Mouse (Mus musculus) heart, adult 2 months (tissue): Measurements from ENCODE around the gene Kcnh1. TPM values are rescaled to one million over a fixed set of nuclear protein-coding genes. Genes with fewer than 3 reads are reported as not detected.

ENCODE experiments used
- DNase-seq, 2 experiments: peaks; one replicate each; pipeline ENCODE4 v3.0.0; 2021
- H3K27ac ChIP-seq: fragments of 200-600 bp; 2 replicates; pipeline ENCODE4 v1.8.1; 2022
- H3K27me3 ChIP-seq: fragments of 200-500 bp; 2 replicates; pipeline ENCODE4 v1.6.1; 2012; ENCODE audit warnings: mild to moderate bottlenecking, low read length, inconsistent platforms, mixed read lengths; ENCODE audit not compliant: control insufficient read depth, insufficient read depth
- H3K36me3 ChIP-seq: fragments of 200-500 bp; 2 replicates; pipeline ENCODE4 v1.6.1; 2012; ENCODE audit warnings: low read length, inconsistent platforms; ENCODE audit not compliant: control insufficient read depth, insufficient read depth
- H3K4me1 ChIP-seq: fragments of 200-500 bp; 2 replicates; pipeline ENCODE4 v1.6.1; 2011; ENCODE audit warnings: low read length; ENCODE audit not compliant: control insufficient read depth, insufficient read depth
- H3K4me3 ChIP-seq: fragments of 200-600 bp; 2 replicates; pipeline ENCODE4 v1.8.1; 2022
- H3K79me2 ChIP-seq: fragments of 200-500 bp; replicated peaks from 2 replicates; pipeline ENCODE4 v1.6.1; 2012; ENCODE audit warnings: mild to moderate bottlenecking, inconsistent platforms, low read length, moderate library complexity, mixed read lengths; ENCODE audit not compliant: control insufficient read depth, insufficient read depth
- H3K9ac ChIP-seq: fragments of 200-500 bp; 2 replicates; pipeline ENCODE4 v1.6.1; 2012; ENCODE audit warnings: low read depth, mild to moderate bottlenecking, control low read depth, inconsistent platforms, low read length, mixed read lengths
- CTCF ChIP-seq: fragments of 200-600 bp; IDR thresholded peaks from 2 replicates; pipeline ENCODE4 v1.8.1; 2022; ENCODE audit warnings: antibody characterized with exemption, mild to moderate bottlenecking, moderate library complexity
- EP300 ChIP-seq: fragments of 200-500 bp; IDR thresholded peaks from 2 replicates; pipeline ENCODE4 v1.6.1; 2011; ENCODE audit warnings: low read depth, low read length, control low read depth; ENCODE audit not compliant: insufficient read depth
- POLR2A ChIP-seq: fragments of 200-500 bp; IDR thresholded peaks from 2 replicates; pipeline ENCODE4 v1.6.1; 2011; ENCODE audit warnings: mild to moderate bottlenecking, low read depth, low read length, control low read depth; ENCODE audit not compliant: insufficient read depth
- WGBS: fragments of 180-500 bp; shearing (Covaris S2); methylation state at CpG from one replicate; pipeline ENCODE4 v1.1.7; 2018; 5-methylcytosine and 5-hydroxymethylcytosine counted together
- intact Hi-C: fragments of 180-260 bp; cut with DNase I; formaldehyde crosslinking; loops from one replicate; pipeline ENCODE4 v1.15.1; 2025
- polyA plus RNA-seq: library from polyadenylated mRNA; depleted of rRNA; stranded (reverse); fragments of >200 nt; gene quantifications from 2 replicates; pipeline ENCODE4 v1.2.3, GENCODE M21; 2012
- total RNA-seq, 2 experiments: library from RNA; stranded (reverse); gene quantifications; 2 replicates each; pipeline ENCODE4 v1.2.3; 2021

The Kcnh1 gene
- total and polyA plus RNA-seq, 3 experiments = 0.05 to 0.09 (median 0.06) TPM

DNA sequence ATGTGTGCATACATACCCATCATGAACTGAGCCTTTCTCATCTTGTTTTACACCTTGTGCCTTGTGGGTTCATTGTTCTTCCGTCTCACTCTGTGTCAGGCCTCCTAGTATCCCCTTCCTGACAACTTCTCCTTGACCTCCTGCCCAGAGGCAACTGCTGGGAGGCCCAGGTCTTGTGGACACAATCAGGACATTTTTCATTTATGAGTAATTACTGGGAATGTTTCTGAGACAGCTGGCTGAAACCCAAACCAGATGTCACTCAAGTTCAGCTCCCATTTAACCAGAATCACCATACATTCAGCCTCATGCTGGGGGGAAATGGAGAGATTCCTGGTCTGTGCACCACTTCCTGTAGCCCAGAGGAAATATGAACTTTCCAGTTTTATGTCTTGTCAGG, 263.9 kb downstream of the Kcnh1 start:
- intact Hi-C loops = no loop called here
- TF ChIP-seq POLR2A (no peak), CTCF (no peak), EP300 (no peak)

GRCm38 (mm10) chr1:192454981-192455380, 264.4 kb downstream of the Kcnh1 start:
- Histone ChIP-seq H3K27ac (no peak overlapping the region), H3K27me3 (no peaks in the 10 kb centered on the region), H3K9ac (no peak overlapping the region), H3K4me3 (no peak overlapping the region), H3K79me2 (no peaks in the 10 kb centered on the region), H3K4me1 (peaks cover 1% of the 10 kb centered on the region; the same call in 1 of the 2 replicates), H3K36me3 (no peaks in the 10 kb centered on the region)
- 50% methylated on average over 4 of the region's 4 CpGs for WGBS
- DNase-seq = no peak
- no peak for TF ChIP-seq EP300
- no peak for TF ChIP-seq CTCF
- TF ChIP-seq POLR2A = no peak
- intact Hi-C loops = no loop called here

More for the DNA sequence above, 263.9 kb downstream of the Kcnh1 start:
- DNase-seq = no peak
- WGBS = 29% methylated on average over 1 of the region's 1 CpGs
- Histone ChIP-seq H3K79me2 (no peaks in the 10 kb centered on the region), H3K4me1 (peaks cover 1% of the 10 kb centered on the region; the same call in 1 of the 2 replicates), H3K9ac (no peak overlapping the region), H3K27ac (no peak overlapping the region), H3K27me3 (no peaks in the 10 kb centered on the region), H3K36me3 (no peaks in the 10 kb centered on the region), H3K4me3 (no peak overlapping the region)

DNA sequence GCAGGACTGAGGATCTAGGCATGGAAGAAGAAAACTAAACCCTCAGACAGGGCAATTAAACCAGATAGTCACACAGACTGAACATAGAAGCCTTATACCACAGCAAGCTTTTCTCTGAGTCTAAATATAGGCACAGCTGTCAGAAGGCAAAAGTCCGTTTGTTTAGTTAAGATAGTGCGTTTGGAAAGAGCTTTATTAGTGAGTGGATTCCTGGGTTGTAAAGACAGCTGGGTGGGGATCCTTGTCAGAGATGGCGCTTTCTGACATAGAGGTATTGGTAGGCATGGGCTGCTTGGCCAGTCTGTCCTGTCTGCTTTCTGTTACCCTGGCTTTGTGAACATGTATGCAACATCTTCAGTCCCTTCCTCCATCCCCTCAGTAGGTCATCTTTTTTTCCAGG, 266.5 kb downstream of the Kcnh1 start:
- no peak for DNase-seq
- no peak overlapping the region for H3K9ac ChIP-seq
- intact Hi-C loops = no loop called here
- no peaks in the 10 kb centered on the region for H3K79me2 ChIP-seq
- peaks cover 1% of the 10 kb centered on the region; the same call in 1 of the 2 replicates for H3K4me1 ChIP-seq
- H3K27ac ChIP-seq = no peak overlapping the region
- WGBS = 28% methylated on average over 3 of the region's 3 CpGs
- H3K27me3 ChIP-seq = no peaks in the 10 kb centered on the region
- H3K4me3 ChIP-seq = no peak overlapping the region
- TF ChIP-seq POLR2A (no peak), EP300 (no peak), CTCF (no peak)
- no peaks in the 10 kb centered on the region for H3K36me3 ChIP-seq

GRCm38 (mm10) chr1:192457526-192458206, 267.1 kb downstream of the Kcnh1 start:
- Histone ChIP-seq H3K4me1 (peaks cover 1% of the 10 kb centered on the region; the same call in 1 of the 2 replicates), H3K79me2 (no peaks in the 10 kb centered on the region), H3K9ac (no peak overlapping the region), H3K36me3 (no peaks in the 10 kb centered on the region), H3K4me3 (no peak overlapping the region), H3K27me3 (no peaks in the 10 kb centered on the region), H3K27ac (no peak overlapping the region)
- DNase-seq = peak; percentile 41 to 42
- TF ChIP-seq POLR2A (no peak), CTCF (peak; percentile 42)
- intact Hi-C loops = no loop called here
- WGBS = 43% methylated on average over 6 of the region's 6 CpGs

DNA sequence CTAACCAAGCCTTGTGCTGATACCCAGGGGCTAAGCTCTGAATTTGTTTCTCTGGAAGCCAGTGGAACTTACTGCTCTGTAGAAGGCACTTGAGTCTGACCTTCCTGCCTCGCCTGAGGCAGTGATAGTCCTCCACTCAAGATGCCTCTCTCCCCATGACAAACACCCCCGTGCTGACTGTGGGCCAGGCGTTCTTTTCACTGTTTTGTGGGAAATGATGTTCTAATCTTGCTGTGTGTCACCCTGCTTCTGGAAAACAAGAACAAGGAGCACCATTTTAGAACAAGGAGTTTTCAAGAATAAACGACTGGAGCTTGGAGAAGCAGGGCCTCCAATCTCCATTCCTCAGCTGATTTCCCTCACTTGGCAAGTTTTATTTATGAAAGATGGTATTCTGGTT, 273.2 kb downstream of the Kcnh1 start:
- no peak overlapping the region for H3K27ac ChIP-seq
- no peaks in the 10 kb centered on the region for H3K27me3 ChIP-seq
- no peak for DNase-seq
- no peaks in the 10 kb centered on the region for H3K4me1 ChIP-seq
- TF ChIP-seq EP300 = no peak
- no peak for TF ChIP-seq POLR2A
- no peak for TF ChIP-seq CTCF
- no peak overlapping the region for H3K9ac ChIP-seq
- no peaks in the 10 kb centered on the region for H3K36me3 ChIP-seq
- H3K79me2 ChIP-seq = no peaks in the 10 kb centered on the region
- H3K4me3 ChIP-seq = no peak overlapping the region
- WGBS = 60% methylated on average over 4 of the region's 4 CpGs
- intact Hi-C loops = no loop called here

GRCm38 (mm10) chr1:192472366-192472765, 281.8 kb downstream of the Kcnh1 start:
- Histone ChIP-seq H3K79me2 (no peaks in the 10 kb centered on the region), H3K4me1 (peaks cover 3% of the 10 kb centered on the region; the same call in 1 of the 2 replicates), H3K27ac (no peak overlapping the region), H3K4me3 (no peak overlapping the region), H3K9ac (no peak overlapping the region), H3K36me3 (no peaks in the 10 kb centered on the region), H3K27me3 (no peaks in the 10 kb centered on the region)
- whole genome bisulfite sequencing = 53% methylated on average over 4 of the region's 4 CpGs
- DNase-seq = no peak
- intact Hi-C loops = no loop called here
- no peak for TF ChIP-seq CTCF
- no peak for TF ChIP-seq EP300
- TF ChIP-seq POLR2A = no peak
